Mouse (Mus musculus) liver, adult 2 months (tissue): Measurements from ENCODE around the gene Tprg.

Experiments
- CTCF ChIP-seq: fragments of 200-500 bp; IDR thresholded peaks from 2 replicates; pipeline ENCODE4 v1.5.1; 2011; ENCODE audit warnings: low read depth, low read length, control low read depth
- POLR2A ChIP-seq: fragments of 200-500 bp; IDR thresholded peaks from 2 replicates; pipeline ENCODE4 v1.6.1; 2011; ENCODE audit warnings: low read length, control low read depth; ENCODE audit not compliant: insufficient read depth; ENCODE audit errors: extremely low read depth

GRCm38 (mm10) chr16:25268276-25268675 lies 18.3 kb upstream of the Tprg start:
- no peak for TF ChIP-seq CTCF
- TF ChIP-seq POLR2A, result no peak
